Mouse (Mus musculus): ENCODE results near the gene Wnt6. TPM values are rescaled to one million over a fixed set of nuclear protein-coding genes. Genes with fewer than 3 reads are reported as not detected.

Gene Wnt6
- polyA plus RNA-seq, 1 experiment from 2014 or later: 5.6 TPM

DNA sequence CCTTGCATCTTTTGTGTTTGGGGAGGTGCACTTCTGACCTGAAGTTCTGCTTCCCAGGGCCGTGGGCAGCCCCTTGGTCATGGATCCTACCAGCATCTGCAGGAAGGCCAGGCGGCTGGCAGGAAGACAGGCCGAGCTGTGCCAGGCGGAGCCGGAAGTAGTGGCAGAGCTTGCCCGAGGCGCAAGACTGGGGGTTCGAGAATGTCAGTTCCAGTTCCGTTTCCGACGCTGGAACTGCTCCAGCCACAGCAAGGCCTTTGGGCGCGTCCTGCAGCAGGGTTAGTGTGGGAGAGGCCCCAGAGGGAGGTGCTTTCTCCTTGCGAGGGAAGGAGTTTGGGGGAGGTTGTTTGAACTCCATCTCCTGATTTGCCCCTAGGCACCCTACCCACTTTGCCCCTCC lies 10.4 kb downstream of the Wnt6 start:
- Histone ChIP-seq H3K27ac (no peak overlapping the region), H3K27me3 (replicated peaks) (peaks cover 81% of the 10 kb centered on the region), H3K4me1 (peaks cover 18% of the 10 kb centered on the region), H3K4me3 (no peak overlapping the region), H3K36me3 (replicated peaks) (no peaks in the 10 kb centered on the region), H3K4me2 (no peak overlapping the region), H3K9me3 (no peaks in the 10 kb centered on the region), H3K9ac (no peak overlapping the region)
- no peak for ATAC-seq (replicated peaks)
- 18% methylated on average over 14 of the region's 14 CpGs for WGBS

- Histone ChIP-seq H3K4me2 (peak overlapping the region; percentile 68), H3K36me3 (replicated peaks) (no peaks in the 10 kb centered on the region), H3K9me3 (no peaks in the 10 kb centered on the region), H3K27me3 (replicated peaks) (peaks cover 86% of the 10 kb centered on the region), H3K27ac (no peak overlapping the region), H3K9ac (no peak overlapping the region), H3K4me3 (peak overlapping the region; percentile 45), H3K4me1 (peaks cover 18% of the 10 kb centered on the region)
- ATAC-seq (replicated peaks): 0 out of 2 replicates have a peak, but pooled peaks have one; percentile 25
- WGBS: 1% methylated on average over 13 of the region's 13 CpGs
Observed at GRCm38 (mm10) chr1:74783554-74783953, 11.9 kb downstream of the Wnt6 start.

DNA sequence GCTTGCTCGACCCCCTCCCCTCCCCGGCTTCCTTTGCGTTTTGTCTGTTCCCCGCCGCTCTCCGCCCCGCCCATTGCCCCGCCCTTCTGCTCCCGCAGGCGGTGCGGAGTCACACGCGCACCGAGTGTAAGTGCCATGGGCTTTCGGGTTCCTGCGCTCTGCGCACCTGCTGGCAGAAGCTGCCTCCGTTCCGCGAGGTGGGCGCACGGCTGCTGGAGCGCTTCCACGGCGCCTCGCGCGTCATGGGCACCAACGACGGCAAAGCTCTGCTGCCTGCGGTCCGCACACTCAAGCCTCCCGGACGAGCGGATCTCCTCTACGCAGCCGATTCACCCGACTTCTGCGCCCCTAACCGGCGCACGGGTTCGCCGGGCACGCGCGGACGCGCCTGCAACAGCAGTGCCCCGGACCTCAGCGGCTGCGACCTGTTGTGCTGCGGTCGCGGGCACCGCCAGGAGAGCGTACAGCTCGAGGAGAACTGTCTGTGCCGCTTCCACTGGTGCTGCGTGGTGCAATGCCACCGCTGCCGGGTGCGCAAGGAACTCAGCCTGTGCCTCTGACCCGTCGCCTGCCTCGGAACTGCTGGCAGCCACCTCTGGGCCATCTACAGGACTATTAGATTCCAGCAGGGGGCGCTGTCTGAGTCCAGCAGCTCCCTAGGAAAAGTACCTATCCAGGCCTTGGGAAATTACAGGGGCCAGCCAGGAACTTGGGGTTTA lies 12.5 kb downstream of the Wnt6 start:
- Histone ChIP-seq H3K27me3 (replicated peaks) (peaks cover 87% of the 10 kb centered on the region), H3K4me1 (peaks cover 18% of the 10 kb centered on the region), H3K4me3 (peak overlapping the region; percentile 45), H3K36me3 (replicated peaks) (no peaks in the 10 kb centered on the region), H3K27ac (no peak overlapping the region), H3K4me2 (peak overlapping the region; percentile 68), H3K9ac (0 out of 2 replicates have a peak overlapping the region, but pooled peaks have one; percentile 15), H3K9me3 (no peaks in the 10 kb centered on the region)
- ATAC-seq (replicated peaks): peak; percentile 48
- under 1% methylated on average over 67 of the region's 67 CpGs for WGBS

DNA sequence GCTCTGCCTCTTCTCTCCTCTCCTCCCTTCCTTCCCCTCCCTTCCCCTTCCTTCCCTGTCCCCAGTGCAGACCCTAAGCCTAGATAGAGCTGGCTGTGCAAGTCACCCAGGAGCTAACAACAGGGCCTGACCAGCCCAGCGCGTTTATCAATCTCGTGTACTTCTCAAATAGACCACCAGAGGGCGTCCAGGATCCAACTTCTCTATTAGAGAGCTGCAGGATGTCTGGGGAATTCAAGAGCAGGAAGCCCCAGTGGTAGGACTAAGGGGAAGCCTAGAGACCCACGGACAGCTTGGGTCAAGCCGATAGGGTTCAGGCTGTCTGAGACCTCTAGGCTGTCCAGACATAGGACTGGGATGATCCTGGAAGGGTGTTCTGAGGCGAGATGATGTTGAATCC lies 16.2 kb downstream of the Wnt6 start:
- Histone ChIP-seq H3K4me3 (no peak overlapping the region), H3K4me2 (no peak overlapping the region), H3K36me3 (replicated peaks) (no peaks in the 10 kb centered on the region), H3K27me3 (replicated peaks) (peaks cover 91% of the 10 kb centered on the region), H3K4me1 (peaks cover 27% of the 10 kb centered on the region), H3K9ac (no peak overlapping the region), H3K27ac (no peak overlapping the region), H3K9me3 (no peaks in the 10 kb centered on the region)
- 7% methylated on average over 7 of the region's 7 CpGs for WGBS
- peak; percentile 24; the same call in 1 of the 2 replicates for ATAC-seq (replicated peaks)

DNA sequence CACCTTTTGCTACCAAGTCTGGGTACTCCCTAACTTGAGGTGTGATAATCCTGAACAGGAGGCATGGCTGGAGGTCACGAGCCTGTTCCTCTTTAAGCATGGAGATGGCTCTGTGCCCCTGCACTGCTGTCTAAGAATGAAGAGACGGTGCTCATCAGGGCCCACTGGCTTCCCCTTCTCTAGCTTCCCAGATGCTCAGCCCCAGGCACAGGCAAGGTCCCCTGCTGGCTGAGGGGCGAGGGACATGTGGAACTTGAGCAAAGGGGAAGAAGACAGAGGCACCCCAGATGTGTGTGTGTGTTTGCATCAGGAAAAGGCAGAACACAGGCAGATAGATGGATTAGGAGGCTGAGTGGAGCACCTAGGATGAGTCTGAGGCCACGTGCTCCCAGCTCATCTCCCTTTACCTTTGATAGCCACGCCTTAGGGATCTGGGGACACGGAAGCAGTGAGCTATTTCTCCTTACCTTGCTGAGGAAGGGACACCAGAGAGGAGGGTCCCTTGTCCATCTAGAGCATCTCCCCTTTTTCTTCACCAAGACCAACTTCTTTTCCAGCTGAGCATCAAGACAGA lies 17.0 kb downstream of the Wnt6 start:
- no peak for ATAC-seq (replicated peaks)

DNA sequence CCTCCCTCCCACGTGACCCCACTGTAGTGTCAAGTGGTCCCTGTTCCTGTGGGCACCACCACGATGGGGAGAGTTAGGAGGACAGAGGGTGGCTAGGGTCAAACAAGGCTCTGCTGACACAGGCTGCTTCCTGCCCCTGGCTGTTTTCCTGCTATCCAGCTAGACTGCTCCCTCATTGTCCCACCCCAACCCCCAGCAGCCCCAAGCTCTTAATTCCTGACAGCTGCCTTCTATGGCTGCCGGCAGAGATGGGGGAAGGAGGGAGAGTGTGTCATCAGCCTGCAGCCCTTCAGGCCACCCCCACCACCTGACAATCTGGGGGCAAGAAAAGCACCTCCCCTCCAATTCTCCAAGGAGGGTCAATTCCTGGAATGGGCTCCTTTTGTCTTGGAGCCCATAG lies 18.4 kb downstream of the Wnt6 start:
- Histone ChIP-seq H3K9ac (no peak overlapping the region), H3K4me1 (peaks cover 29% of the 10 kb centered on the region), H3K27ac (no peak overlapping the region), H3K4me2 (no peak overlapping the region), H3K36me3 (replicated peaks) (no peaks in the 10 kb centered on the region), H3K27me3 (replicated peaks) (peaks cover 88% of the 10 kb centered on the region), H3K9me3 (no peaks in the 10 kb centered on the region), H3K4me3 (no peak overlapping the region)
- 10% methylated on average over 3 of the region's 3 CpGs for WGBS
- ATAC-seq (replicated peaks): no peak

More for the DNA sequence above, 17.0 kb downstream of the Wnt6 start:
- H3K4me2 ChIP-seq: no peak overlapping the region
- no peak overlapping the region for H3K9ac ChIP-seq
- H3K4me3 ChIP-seq: no peak overlapping the region
- peaks cover 25% of the 10 kb centered on the region for H3K4me1 ChIP-seq
- peaks cover 91% of the 10 kb centered on the region for H3K27me3 ChIP-seq (replicated peaks)
- 13% methylated on average over 6 of the region's 6 CpGs for WGBS
- no peaks in the 10 kb centered on the region for H3K36me3 ChIP-seq (replicated peaks)
- H3K27ac ChIP-seq: no peak overlapping the region
- no peaks in the 10 kb centered on the region for H3K9me3 ChIP-seq

DNA sequence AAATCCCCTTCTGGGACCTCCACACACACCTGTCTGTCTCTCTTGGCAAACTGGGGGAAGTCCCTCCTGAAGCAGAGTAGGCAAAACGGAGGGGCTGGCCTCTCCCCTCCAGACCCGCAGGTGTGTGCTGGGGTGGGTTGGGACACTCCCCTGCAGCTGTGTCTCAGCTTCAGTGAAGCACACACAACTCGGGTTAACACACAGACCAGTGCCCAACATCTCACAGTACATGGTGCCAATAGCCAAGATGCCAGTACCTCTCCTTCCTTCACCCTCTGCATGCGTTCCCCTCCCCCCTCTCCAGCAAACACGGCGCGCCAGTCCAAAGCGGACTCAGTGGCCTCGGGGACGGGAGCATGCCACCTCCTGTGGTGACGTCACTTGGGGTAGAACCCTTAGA lies 19.6 kb downstream of the Wnt6 start, which contains the start of gene Wnt10a:
Gene Wnt10a, plus strand, starts transcription at position 268 of the 400 bp plus-strand sequence.
- H3K4me1 ChIP-seq: peaks cover 32% of the 10 kb centered on the region
- no peak for ATAC-seq (replicated peaks)
- no peaks in the 10 kb centered on the region for H3K36me3 ChIP-seq (replicated peaks)
- peak within 1 kb of the TSS; percentile 30 for H3K4me3 ChIP-seq
- H3K4me2 ChIP-seq: peak within 1 kb of the TSS; percentile 59
- H3K27me3 ChIP-seq (replicated peaks): peaks cover 82% of the 10 kb centered on the region
- no peaks in the 10 kb centered on the region for H3K9me3 ChIP-seq
- peak within 1 kb of the TSS; percentile 22; the same call in 1 of the 2 replicates for H3K9ac ChIP-seq
- 1% methylated on average over 11 of the region's 11 CpGs for WGBS
- no peak within 1 kb of the TSS for H3K27ac ChIP-seq

GRCm38 (mm10) chr1:74792831-74793660 lies 21.4 kb downstream of the Wnt6 start:
- H3K4me2 ChIP-seq: no peak overlapping the region
- no peaks in the 10 kb centered on the region for H3K36me3 ChIP-seq (replicated peaks)
- ATAC-seq (replicated peaks): no peak
- H3K9ac ChIP-seq: no peak overlapping the region
- WGBS: 12% methylated on average over 19 of the region's 19 CpGs
- no peaks in the 10 kb centered on the region for H3K9me3 ChIP-seq
- peaks cover 40% of the 10 kb centered on the region for H3K4me1 ChIP-seq
- H3K27me3 ChIP-seq (replicated peaks): peaks cover 73% of the 10 kb centered on the region
- no peak overlapping the region for H3K4me3 ChIP-seq
- H3K27ac ChIP-seq: no peak overlapping the region

- Histone ChIP-seq H3K9ac (peak overlapping the region; percentile 31), H3K36me3 (replicated peaks) (no peaks in the 10 kb centered on the region), H3K4me2 (peak overlapping the region; percentile 53), H3K4me3 (peak overlapping the region; percentile 26), H3K9me3 (no peaks in the 10 kb centered on the region), H3K27ac (no peak overlapping the region), H3K27me3 (replicated peaks) (peaks cover 62% of the 10 kb centered on the region), H3K4me1 (peaks cover 40% of the 10 kb centered on the region)
- peak; percentile 35; the same call in 1 of the 2 replicates for ATAC-seq (replicated peaks)
- 1% methylated on average over 36 of the region's 38 CpGs for WGBS
Observed at GRCm38 (mm10) chr1:74794487-74795144, 22.9 kb downstream of the Wnt6 start.

DNA sequence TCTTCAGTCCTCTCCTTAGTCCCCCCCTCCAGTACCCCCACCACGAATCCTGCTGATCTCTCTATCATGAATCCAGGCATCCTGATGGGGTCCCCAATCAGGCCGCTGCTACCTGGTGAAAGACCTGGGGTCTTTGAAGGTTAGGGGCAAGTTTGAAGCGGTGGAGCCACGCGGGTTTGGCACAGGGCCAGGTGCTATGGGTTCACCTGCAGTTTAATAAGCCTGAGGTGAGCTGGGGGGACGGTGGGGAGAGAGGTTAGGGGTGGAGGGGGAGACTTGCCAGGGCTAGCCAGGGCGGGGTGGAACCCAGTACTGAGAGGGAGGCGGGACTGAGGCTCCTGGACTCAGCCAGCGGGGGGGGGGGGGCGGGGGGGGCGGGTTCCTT lies 23.4 kb downstream of the Wnt6 start:
- Histone ChIP-seq H3K4me1 (peaks cover 40% of the 10 kb centered on the region), H3K4me3 (peak overlapping the region; percentile 26; the same call in 1 of the 2 replicates)

GRCm38 (mm10) chr1:74797459-74797858 lies 25.8 kb downstream of the Wnt6 start:
- WGBS: 6% methylated on average over 5 of the region's 5 CpGs
- peak; percentile 49 for ATAC-seq (replicated peaks)
- Histone ChIP-seq H3K9ac (no peak overlapping the region), H3K4me2 (no peak overlapping the region), H3K9me3 (no peaks in the 10 kb centered on the region), H3K27ac (no peak overlapping the region), H3K27me3 (replicated peaks) (peaks cover 57% of the 10 kb centered on the region), H3K36me3 (replicated peaks) (no peaks in the 10 kb centered on the region), H3K4me1 (peaks cover 35% of the 10 kb centered on the region), H3K4me3 (no peak overlapping the region)

More for the DNA sequence above, 23.4 kb downstream of the Wnt6 start:
- no peaks in the 10 kb centered on the region for H3K9me3 ChIP-seq
- 2% methylated on average over 8 of the region's 11 CpGs for WGBS
- peak overlapping the region; percentile 53; the same call in 1 of the 2 replicates for H3K4me2 ChIP-seq
- no peak overlapping the region for H3K9ac ChIP-seq
- H3K27ac ChIP-seq: no peak overlapping the region
- H3K27me3 ChIP-seq (replicated peaks): peaks cover 63% of the 10 kb centered on the region
- no peaks in the 10 kb centered on the region for H3K36me3 ChIP-seq (replicated peaks)
- ATAC-seq (replicated peaks): no peak

Measured in midbrain, embryonic 15.5 days (tissue).